Mouse (Mus musculus) megakaryocyte, embryonic 14.5 days (primary cell): Measurements from ENCODE around the gene Gm49405.

Experiments
- FLI1 ChIP-seq: IDR thresholded peaks from 2 replicates; pipeline ENCODE4 v1.6.1; 2012; ENCODE audit warnings: low read length, inconsistent platforms, mixed read lengths
- GATA1 ChIP-seq: IDR thresholded peaks from 3 replicates; pipeline ENCODE4 v1.6.1; 2012; ENCODE audit warnings: mixed read lengths, low read length, inconsistent platforms, borderline replicate concordance

DNA sequence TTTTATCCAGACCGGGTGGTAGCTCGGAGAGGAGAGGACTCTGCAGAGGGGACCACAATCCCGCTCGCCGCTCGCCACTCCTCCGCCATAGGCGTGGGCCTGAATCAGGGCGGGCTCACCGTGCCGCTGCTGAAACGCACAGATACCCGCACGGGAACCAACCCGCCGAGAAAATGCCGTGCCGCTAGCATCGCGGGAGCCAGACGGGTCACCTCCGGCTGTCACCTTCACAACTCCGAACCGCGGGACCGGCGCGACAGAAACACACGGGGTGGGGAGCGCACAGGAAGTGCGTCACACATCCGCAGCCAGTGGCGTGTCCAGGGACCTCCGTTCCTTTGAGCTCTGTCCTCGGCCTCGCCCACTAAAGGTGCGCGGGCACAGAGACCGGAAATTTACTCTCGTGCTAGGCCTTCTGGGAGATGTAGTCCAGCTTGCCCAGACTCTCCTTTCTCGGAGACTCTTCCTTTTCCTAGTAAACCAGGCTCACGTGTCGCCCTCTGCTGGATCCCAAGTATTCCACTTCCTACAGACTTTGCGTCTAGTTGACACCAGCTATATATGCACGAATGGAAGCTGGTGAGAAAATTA, 12.1 kb downstream of the Gm49405 start, which contains the start of gene Ndufv1:
- TF ChIP-seq GATA1 (no peak), FLI1 (peak; percentile 78)
